Mouse (Mus musculus): ENCODE results near the gene Loxl1. TPM values are rescaled to one million over a fixed set of nuclear protein-coding genes. Genes with fewer than 3 reads are reported as not detected.
"Not testable (repeated sequence)": the region's sequence is repeated elsewhere in the genome, so short reads cannot be mapped to it uniquely, and the experiment has no call there.

The Loxl1 gene
- polyA plus RNA-seq, 1 experiment = 231 TPM

- TF ChIP-seq POLR2A (IDR thresholded peaks at IDR 0.05; ENCODE audit: borderline replicate concordance, extremely low read depth, low read depth, low read length) (no peak), CTCF (IDR thresholded peaks at IDR 0.05; ENCODE audit: insufficient read depth, low read length) (no peak)
- peaks cover 14% of the 10 kb centered on the region for H3K4me1 ChIP-seq (ENCODE audit: control insufficient read depth, insufficient read depth, low read length)
- no peak for DNase-seq
- WGBS = 65% methylated on average over 9 of the region's 9 CpGs
- no peak overlapping the region for H3K4me3 ChIP-seq (replicated peaks; ENCODE audit: extremely low read depth, low read depth, low read length)
Observed at GRCm38 (mm10) chr9:58272855-58273254, 40.1 kb downstream of the Loxl1 start.

GRCm38 (mm10) chr9:58272068-58272541, 40.9 kb downstream of the Loxl1 start:
- WGBS = 57% methylated on average over 2 of the region's 2 CpGs
- TF ChIP-seq POLR2A (IDR thresholded peaks at IDR 0.05; ENCODE audit: borderline replicate concordance, extremely low read depth, low read depth, low read length) (no peak), CTCF (IDR thresholded peaks at IDR 0.05; ENCODE audit: insufficient read depth, low read length) (no peak)
- DNase-seq = no peak

GRCm38 (mm10) chr9:58271551-58271950, 41.4 kb downstream of the Loxl1 start:
- 84% methylated on average over 9 of the region's 9 CpGs for WGBS
- H3K4me1 ChIP-seq (ENCODE audit: control insufficient read depth, insufficient read depth, low read length) = peaks cover 14% of the 10 kb centered on the region
- not testable (repeated sequence) for DNase-seq; H3K4me3 ChIP-seq (replicated peaks; ENCODE audit: extremely low read depth, low read depth, low read length)

More at GRCm38 (mm10) chr9:58272068-58272541, 40.9 kb downstream of the Loxl1 start:
- no peak overlapping the region for H3K4me3 ChIP-seq (replicated peaks; ENCODE audit: extremely low read depth, low read depth, low read length)
- H3K4me1 ChIP-seq (ENCODE audit: control insufficient read depth, insufficient read depth, low read length) = peaks cover 14% of the 10 kb centered on the region

GRCm38 (mm10) chr9:58271109-58271508, 41.9 kb downstream of the Loxl1 start:
- Histone ChIP-seq H3K4me3 (replicated peaks; ENCODE audit: extremely low read depth, low read depth, low read length) (no peak overlapping the region), H3K4me1 (ENCODE audit: control insufficient read depth, insufficient read depth, low read length) (peaks cover 14% of the 10 kb centered on the region)
- TF ChIP-seq CTCF (IDR thresholded peaks at IDR 0.05; ENCODE audit: insufficient read depth, low read length) (no peak), POLR2A (IDR thresholded peaks at IDR 0.05; ENCODE audit: borderline replicate concordance, extremely low read depth, low read depth, low read length) (no peak)
- DNase-seq = no peak
- WGBS = 60% methylated on average over 3 of the region's 3 CpGs

- H3K4me1 ChIP-seq (ENCODE audit: control insufficient read depth, insufficient read depth, low read length) = peaks cover 6% of the 10 kb centered on the region
- 54% methylated on average over 3 of the region's 3 CpGs for WGBS
- no peak for TF ChIP-seq CTCF (IDR thresholded peaks at IDR 0.05; ENCODE audit: insufficient read depth, low read length)
- no peak overlapping the region for H3K4me3 ChIP-seq (replicated peaks; ENCODE audit: extremely low read depth, low read depth, low read length)
- no peak for DNase-seq
Observed at GRCm38 (mm10) chr9:58270081-58270480, 42.9 kb downstream of the Loxl1 start.

GRCm38 (mm10) chr9:58268384-58269313, 44.3 kb downstream of the Loxl1 start:
- 47% methylated on average over 12 of the region's 12 CpGs for WGBS
- DNase-seq = peak; percentile 52

GRCm38 (mm10) chr9:58267046-58267445, 45.9 kb downstream of the Loxl1 start:
- no peak overlapping the region for H3K4me3 ChIP-seq (replicated peaks; ENCODE audit: extremely low read depth, low read depth, low read length)
- H3K4me1 ChIP-seq (ENCODE audit: control insufficient read depth, insufficient read depth, low read length) = peaks cover 3% of the 10 kb centered on the region; the same call in 1 of the 2 replicates
- no peak for DNase-seq
- WGBS = 62% methylated on average over 3 of the region's 3 CpGs
- no peak for TF ChIP-seq POLR2A (IDR thresholded peaks at IDR 0.05; ENCODE audit: borderline replicate concordance, extremely low read depth, low read depth, low read length)
- TF ChIP-seq CTCF (IDR thresholded peaks at IDR 0.05; ENCODE audit: insufficient read depth, low read length) = no peak

More at GRCm38 (mm10) chr9:58268384-58269313, 44.3 kb downstream of the Loxl1 start:
- TF ChIP-seq CTCF (IDR thresholded peaks at IDR 0.05; ENCODE audit: insufficient read depth, low read length) (peak; percentile 58), POLR2A (IDR thresholded peaks at IDR 0.05; ENCODE audit: borderline replicate concordance, extremely low read depth, low read depth, low read length) (no peak)
- no peak overlapping the region for H3K4me3 ChIP-seq (replicated peaks; ENCODE audit: extremely low read depth, low read depth, low read length)
- H3K4me1 ChIP-seq (ENCODE audit: control insufficient read depth, insufficient read depth, low read length) = peaks cover 3% of the 10 kb centered on the region

GRCm38 (mm10) chr9:58266571-58267011, 46.4 kb downstream of the Loxl1 start:
- TF ChIP-seq POLR2A (IDR thresholded peaks at IDR 0.05; ENCODE audit: borderline replicate concordance, extremely low read depth, low read depth, low read length) (no peak), CTCF (IDR thresholded peaks at IDR 0.05; ENCODE audit: insufficient read depth, low read length) (no peak)
- H3K4me1 ChIP-seq (ENCODE audit: control insufficient read depth, insufficient read depth, low read length) = peaks cover 3% of the 10 kb centered on the region; the same call in 1 of the 2 replicates
- WGBS = 19% methylated on average over 4 of the region's 4 CpGs
- DNase-seq = no peak
- H3K4me3 ChIP-seq (replicated peaks; ENCODE audit: extremely low read depth, low read depth, low read length) = no peak overlapping the region

GRCm38 (mm10) chr9:58265368-58265767, 47.6 kb downstream of the Loxl1 start:
- TF ChIP-seq POLR2A (IDR thresholded peaks at IDR 0.05; ENCODE audit: borderline replicate concordance, extremely low read depth, low read depth, low read length) (no peak), CTCF (IDR thresholded peaks at IDR 0.05; ENCODE audit: insufficient read depth, low read length) (no peak)
- no peak overlapping the region for H3K4me3 ChIP-seq (replicated peaks; ENCODE audit: extremely low read depth, low read depth, low read length)
- H3K4me1 ChIP-seq (ENCODE audit: control insufficient read depth, insufficient read depth, low read length) = peaks cover 3% of the 10 kb centered on the region; the same call in 1 of the 2 replicates
- WGBS = 60% methylated on average over 3 of the region's 3 CpGs
- no peak for DNase-seq

GRCm38 (mm10) chr9:58262507-58262906, 50.5 kb downstream of the Loxl1 start:
- Histone ChIP-seq H3K4me1 (ENCODE audit: control insufficient read depth, insufficient read depth, low read length) (no peaks in the 10 kb centered on the region), H3K4me3 (replicated peaks; ENCODE audit: extremely low read depth, low read depth, low read length) (no peak overlapping the region)
- TF ChIP-seq CTCF (IDR thresholded peaks at IDR 0.05; ENCODE audit: insufficient read depth, low read length) (no peak), POLR2A (IDR thresholded peaks at IDR 0.05; ENCODE audit: borderline replicate concordance, extremely low read depth, low read depth, low read length) (no peak)
- WGBS = 95% methylated on average over 5 of the region's 5 CpGs
- no peak for DNase-seq

Measured in lung, adult 2 months (tissue).